Mouse (Mus musculus): ENCODE data around the gene Fam107b. TPM values are rescaled to one million over a fixed set of nuclear protein-coding genes. Genes with fewer than 3 reads are reported as not detected.

The Fam107b gene
- polyA plus RNA-seq, 1 experiment from 2014 or later = 27.0 TPM

DNA sequence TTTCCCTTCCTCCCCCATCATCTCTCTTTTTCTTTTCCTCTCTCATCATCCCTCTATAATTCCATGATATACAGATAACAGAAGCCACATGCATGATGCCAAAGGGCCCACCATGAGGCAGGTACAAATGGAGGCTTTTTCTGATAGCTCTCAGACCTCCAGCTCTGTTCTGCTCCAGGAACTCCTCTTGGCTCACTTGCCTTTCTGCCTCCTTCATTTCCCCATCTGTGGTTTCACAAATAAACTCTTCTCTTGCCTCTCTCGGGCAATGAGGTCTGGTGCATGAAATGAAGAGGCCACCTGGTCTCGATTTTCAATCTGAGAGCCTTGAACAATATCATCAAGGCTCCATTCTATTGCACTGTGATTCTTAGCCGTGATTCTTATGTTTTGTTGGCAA is 30.1 kb downstream of the Fam107b start:
- H3K4me1 ChIP-seq (ENCODE audit: control insufficient read depth, insufficient read depth, low read depth, low read length) = no peaks in the 10 kb centered on the region
- no peaks in the 10 kb centered on the region for H3K36me3 ChIP-seq (ENCODE audit: control insufficient read depth, insufficient read depth, low read length)
- no peaks in the 10 kb centered on the region for H3K27me3 ChIP-seq (replicated peaks; ENCODE audit: control insufficient read depth, insufficient read depth, low read length)
- 77% methylated on average over 3 of the region's 3 CpGs for WGBS
- H3K9me3 ChIP-seq (ENCODE audit: control insufficient read depth, low read length) = no peaks in the 10 kb centered on the region
- ATAC-seq = no peak
- no peak overlapping the region for H3K4me2 ChIP-seq (ENCODE audit: low read length)
- no peak overlapping the region for H3K9ac ChIP-seq (ENCODE audit: low read depth, low read length)
- H3K27ac ChIP-seq (ENCODE audit: low read depth, low read length) = no peak overlapping the region
- no peak overlapping the region for H3K4me3 ChIP-seq (ENCODE audit: low read length)

DNA sequence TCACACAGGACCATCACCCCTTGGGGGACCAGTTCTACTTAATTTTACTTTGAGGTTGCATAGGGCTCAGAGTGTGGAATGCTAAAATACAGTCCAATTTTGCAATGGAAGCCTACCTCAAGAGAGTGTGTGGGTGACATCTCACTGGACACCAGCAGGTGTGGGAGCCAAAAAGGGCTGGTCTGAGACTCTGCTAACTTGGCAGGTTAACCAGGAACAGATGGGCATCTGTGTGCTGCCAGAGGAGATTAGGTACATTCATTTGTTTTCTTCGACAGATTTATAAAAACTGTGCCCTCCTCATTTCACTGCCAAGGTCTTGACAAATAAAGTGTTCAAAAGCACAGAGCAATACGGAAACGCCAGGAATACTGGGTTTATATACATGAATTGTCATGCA is 32.3 kb downstream of the Fam107b start:
- Histone ChIP-seq H3K4me3 (ENCODE audit: low read length) (no peak overlapping the region), H3K36me3 (ENCODE audit: control insufficient read depth, insufficient read depth, low read length) (no peaks in the 10 kb centered on the region), H3K9me3 (ENCODE audit: control insufficient read depth, low read length) (no peaks in the 10 kb centered on the region), H3K27me3 (replicated peaks; ENCODE audit: control insufficient read depth, insufficient read depth, low read length) (no peaks in the 10 kb centered on the region), H3K4me2 (ENCODE audit: low read length) (no peak overlapping the region), H3K9ac (ENCODE audit: low read depth, low read length) (no peak overlapping the region), H3K27ac (ENCODE audit: low read depth, low read length) (no peak overlapping the region), H3K4me1 (ENCODE audit: control insufficient read depth, insufficient read depth, low read depth, low read length) (no peaks in the 10 kb centered on the region)
- WGBS = 82% methylated on average over 3 of the region's 3 CpGs
- ATAC-seq = no peak

DNA sequence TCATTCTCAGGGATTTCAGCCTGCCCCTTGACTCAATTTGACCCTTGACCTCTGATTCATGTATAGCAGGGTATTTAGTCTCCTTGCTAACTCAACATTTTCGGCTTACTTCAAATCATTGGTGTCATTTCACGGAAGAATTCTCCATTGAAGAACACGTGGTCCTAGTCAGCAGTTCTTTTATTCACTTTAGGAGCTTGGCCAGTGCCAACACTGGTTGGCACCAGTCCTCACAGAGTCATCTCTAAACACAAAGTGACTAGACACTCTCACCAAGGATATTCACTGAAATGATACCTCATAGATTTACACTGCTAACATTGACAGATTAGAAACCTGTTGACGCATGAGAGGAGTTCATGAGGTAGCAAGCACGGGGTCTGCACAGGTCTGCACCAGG is 32.9 kb downstream of the Fam107b start:
- H3K4me2 ChIP-seq (ENCODE audit: low read length) = no peak overlapping the region
- no peak overlapping the region for H3K4me3 ChIP-seq (ENCODE audit: low read length)
- no peak for ATAC-seq
- H3K27ac ChIP-seq (ENCODE audit: low read depth, low read length) = no peak overlapping the region
- H3K27me3 ChIP-seq (replicated peaks; ENCODE audit: control insufficient read depth, insufficient read depth, low read length) = no peaks in the 10 kb centered on the region
- no peaks in the 10 kb centered on the region for H3K4me1 ChIP-seq (ENCODE audit: control insufficient read depth, insufficient read depth, low read depth, low read length)
- H3K9ac ChIP-seq (ENCODE audit: low read depth, low read length) = no peak overlapping the region
- H3K36me3 ChIP-seq (ENCODE audit: control insufficient read depth, insufficient read depth, low read length) = no peaks in the 10 kb centered on the region
- 90% methylated on average over 5 of the region's 5 CpGs for WGBS
- no peaks in the 10 kb centered on the region for H3K9me3 ChIP-seq (ENCODE audit: control insufficient read depth, low read length)

DNA sequence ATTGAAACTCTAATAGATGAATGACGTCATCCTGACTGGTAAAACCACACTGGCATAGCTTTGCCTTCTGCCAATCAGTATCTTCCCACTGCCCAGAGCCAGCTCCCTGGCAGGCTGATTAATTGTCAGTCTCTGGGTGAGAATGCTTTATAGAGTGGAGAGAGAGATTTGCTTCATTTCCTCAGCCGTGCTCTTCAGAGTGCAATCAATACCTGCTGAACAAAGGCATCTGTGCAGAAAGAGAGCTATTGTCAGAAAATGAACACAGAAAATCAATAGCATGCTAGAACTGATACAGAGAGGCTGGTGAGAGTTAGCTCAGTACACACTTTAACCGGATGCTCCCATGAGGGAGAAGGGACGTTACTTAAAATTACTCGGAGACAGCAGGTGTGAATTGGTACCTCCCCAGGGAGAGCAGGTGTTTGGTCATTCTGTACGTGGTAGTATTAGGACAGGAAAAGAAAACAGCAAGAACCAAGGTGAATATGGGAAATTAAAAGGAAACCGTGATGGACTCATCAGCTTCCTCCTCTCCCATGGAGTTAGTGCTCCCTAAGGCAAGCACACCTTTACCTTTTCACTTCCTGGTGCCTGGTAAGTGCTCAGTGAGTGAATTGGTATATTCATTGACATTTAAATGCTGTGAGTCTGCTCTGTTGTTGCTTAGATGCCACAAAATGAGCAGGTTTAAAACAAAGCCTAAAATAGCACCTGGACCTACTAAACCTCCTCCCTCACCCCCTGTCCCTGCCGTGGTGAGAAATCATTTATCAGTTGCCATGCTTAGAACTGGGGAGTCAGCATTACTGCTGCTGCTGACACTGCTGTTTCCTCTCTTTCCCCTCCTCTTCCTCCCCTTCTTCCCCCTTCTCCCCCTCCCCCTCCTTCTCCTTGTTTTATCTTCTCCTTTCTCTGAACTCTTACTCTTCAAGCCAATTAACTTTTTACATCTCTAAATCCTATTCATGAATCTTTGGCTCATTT is 38.9 kb downstream of the Fam107b start:
- no peaks in the 10 kb centered on the region for H3K9me3 ChIP-seq (ENCODE audit: control insufficient read depth, low read length)
- H3K9ac ChIP-seq (ENCODE audit: low read depth, low read length) = no peak overlapping the region
- no peak overlapping the region for H3K4me3 ChIP-seq (ENCODE audit: low read length)
- no peaks in the 10 kb centered on the region for H3K27me3 ChIP-seq (replicated peaks; ENCODE audit: control insufficient read depth, insufficient read depth, low read length)
- WGBS = 38% methylated on average over 8 of the region's 8 CpGs
- H3K27ac ChIP-seq (ENCODE audit: low read depth, low read length) = peak overlapping the region; percentile 14; the same call in 1 of the 2 replicates
- ATAC-seq = peak; percentile 91
- no peaks in the 10 kb centered on the region; the same call in 1 of the 2 replicates for H3K4me1 ChIP-seq (ENCODE audit: control insufficient read depth, insufficient read depth, low read depth, low read length)
- H3K36me3 ChIP-seq (ENCODE audit: control insufficient read depth, insufficient read depth, low read length) = no peaks in the 10 kb centered on the region
- H3K4me2 ChIP-seq (ENCODE audit: low read length) = no peak overlapping the region

DNA sequence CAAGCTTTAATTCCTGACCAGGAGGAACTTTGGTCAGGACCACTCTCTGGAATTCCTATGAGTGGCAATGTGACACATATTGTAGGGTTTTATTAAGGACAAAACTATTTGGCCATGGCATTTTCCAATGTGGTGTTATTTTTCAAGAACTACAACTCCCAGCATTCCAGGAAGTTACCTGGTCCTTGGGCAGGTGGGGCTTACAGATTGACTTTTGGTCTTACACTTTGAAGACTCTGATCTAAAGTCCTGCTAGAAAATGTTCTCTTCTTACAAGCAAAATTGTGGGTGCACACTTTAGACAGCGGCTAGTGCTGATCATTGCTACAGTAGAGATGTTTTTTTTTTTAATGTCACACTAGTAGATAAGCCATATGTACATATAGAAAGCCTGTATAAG is 48.2 kb downstream of the Fam107b start:
- 94% methylated on average over 1 of the region's 1 CpGs for WGBS
- Histone ChIP-seq H3K4me2 (ENCODE audit: low read length) (no peak overlapping the region), H3K4me1 (ENCODE audit: control insufficient read depth, insufficient read depth, low read depth, low read length) (no peaks in the 10 kb centered on the region), H3K9me3 (ENCODE audit: control insufficient read depth, low read length) (no peaks in the 10 kb centered on the region), H3K36me3 (ENCODE audit: control insufficient read depth, insufficient read depth, low read length) (no peaks in the 10 kb centered on the region), H3K27ac (ENCODE audit: low read depth, low read length) (no peak overlapping the region), H3K4me3 (ENCODE audit: low read length) (no peak overlapping the region), H3K27me3 (replicated peaks; ENCODE audit: control insufficient read depth, insufficient read depth, low read length) (no peaks in the 10 kb centered on the region), H3K9ac (ENCODE audit: low read depth, low read length) (no peak overlapping the region)
- no peak for ATAC-seq

DNA sequence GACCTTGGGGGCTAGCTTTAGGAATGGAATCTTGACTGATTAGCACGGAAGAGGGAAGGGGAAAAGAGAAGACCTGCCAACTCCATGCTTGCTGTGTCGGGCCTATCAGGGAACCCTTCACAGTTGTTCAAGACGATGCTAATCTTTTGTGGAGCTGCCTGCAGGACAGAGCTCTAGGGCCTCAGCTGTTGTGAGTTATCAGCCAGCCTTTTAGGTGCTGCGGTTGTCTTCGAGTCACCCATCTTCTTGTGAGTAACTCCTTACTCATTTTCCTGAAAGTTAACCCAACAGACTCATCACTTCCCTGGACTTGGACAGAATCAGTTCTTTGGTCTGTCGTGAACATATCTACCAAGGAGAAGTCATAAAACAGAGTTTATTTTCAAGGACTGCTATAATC is 51.3 kb downstream of the Fam107b start:
- Histone ChIP-seq H3K36me3 (ENCODE audit: control insufficient read depth, insufficient read depth, low read length) (no peaks in the 10 kb centered on the region), H3K27ac (ENCODE audit: low read depth, low read length) (no peak overlapping the region), H3K27me3 (replicated peaks; ENCODE audit: control insufficient read depth, insufficient read depth, low read length) (no peaks in the 10 kb centered on the region), H3K4me2 (ENCODE audit: low read length) (no peak overlapping the region), H3K9me3 (ENCODE audit: control insufficient read depth, low read length) (no peaks in the 10 kb centered on the region), H3K4me3 (ENCODE audit: low read length) (no peak overlapping the region), H3K4me1 (ENCODE audit: control insufficient read depth, insufficient read depth, low read depth, low read length) (no peaks in the 10 kb centered on the region), H3K9ac (ENCODE audit: low read depth, low read length) (no peak overlapping the region)
- WGBS = 77% methylated on average over 6 of the region's 6 CpGs
- ATAC-seq = no peak

DNA sequence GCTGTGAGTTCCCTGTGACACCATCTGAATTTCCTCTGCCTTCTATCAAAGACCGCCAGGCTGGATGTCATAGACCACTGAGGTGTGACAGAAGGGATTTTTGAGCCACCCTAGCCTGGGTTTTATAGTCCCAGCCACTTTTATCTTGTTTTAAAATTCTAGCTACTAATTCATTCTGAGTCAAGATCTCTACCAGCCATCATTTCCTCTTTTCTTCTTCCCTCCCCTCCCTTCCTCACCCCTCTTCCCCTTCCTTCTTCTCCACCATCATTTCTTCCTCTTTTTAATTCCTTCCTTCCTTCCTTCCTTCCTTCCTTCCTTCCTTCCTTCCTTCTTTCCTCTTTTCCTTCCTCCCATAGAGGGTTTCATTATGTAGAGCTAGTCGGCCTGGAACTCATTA is 51.9 kb downstream of the Fam107b start:
- WGBS = 98% methylated on average over 2 of the region's 2 CpGs
- H3K9me3 ChIP-seq (ENCODE audit: control insufficient read depth, low read length) = no peaks in the 10 kb centered on the region
- no peak overlapping the region for H3K4me3 ChIP-seq (ENCODE audit: low read length)
- ATAC-seq = no peak
- no peak overlapping the region for H3K27ac ChIP-seq (ENCODE audit: low read depth, low read length)
- H3K4me1 ChIP-seq (ENCODE audit: control insufficient read depth, insufficient read depth, low read depth, low read length) = no peaks in the 10 kb centered on the region
- no peak overlapping the region for H3K9ac ChIP-seq (ENCODE audit: low read depth, low read length)
- no peaks in the 10 kb centered on the region for H3K27me3 ChIP-seq (replicated peaks; ENCODE audit: control insufficient read depth, insufficient read depth, low read length)
- no peaks in the 10 kb centered on the region for H3K36me3 ChIP-seq (ENCODE audit: control insufficient read depth, insufficient read depth, low read length)
- no peak overlapping the region for H3K4me2 ChIP-seq (ENCODE audit: low read length)

DNA sequence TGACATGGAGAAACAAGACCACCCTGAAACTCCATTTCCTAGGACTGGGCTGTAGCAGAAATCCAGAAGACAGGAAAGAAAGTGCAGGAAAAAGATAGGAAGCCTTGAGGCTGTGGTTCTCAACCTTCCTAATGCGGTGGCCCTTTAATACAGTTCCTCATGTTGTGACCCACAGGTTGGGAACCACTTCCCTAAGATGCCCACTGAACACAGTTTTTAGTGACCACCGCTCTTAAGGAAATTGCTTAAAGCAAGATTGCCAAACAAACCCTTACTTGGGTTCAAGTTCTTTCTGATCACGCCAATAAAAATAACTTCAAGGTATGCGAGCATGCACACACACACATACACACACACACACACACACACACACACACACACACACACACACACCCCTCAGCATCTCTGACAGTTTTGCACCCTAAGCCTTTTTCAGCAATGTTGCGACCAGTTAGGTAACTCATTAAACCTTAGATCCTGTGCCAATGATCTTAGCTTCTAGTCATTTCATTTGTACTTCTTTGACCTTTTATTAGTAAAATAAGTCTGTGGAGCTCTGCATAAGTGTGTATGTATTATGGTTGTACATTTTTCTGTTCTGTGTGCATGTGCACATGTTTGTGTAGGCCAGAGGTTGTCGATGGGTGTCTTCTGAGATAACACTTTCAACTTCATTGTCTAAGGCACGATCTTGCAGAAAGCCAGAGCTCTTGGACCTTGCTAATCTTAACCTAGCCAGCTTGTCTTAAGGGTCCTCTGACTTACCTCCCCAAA is 53.1 kb downstream of the Fam107b start:
- Histone ChIP-seq H3K4me2 (ENCODE audit: low read length) (no peak overlapping the region), H3K9ac (ENCODE audit: low read depth, low read length) (no peak overlapping the region), H3K4me1 (ENCODE audit: control insufficient read depth, insufficient read depth, low read depth, low read length) (no peaks in the 10 kb centered on the region), H3K36me3 (ENCODE audit: control insufficient read depth, insufficient read depth, low read length) (no peaks in the 10 kb centered on the region), H3K27me3 (replicated peaks; ENCODE audit: control insufficient read depth, insufficient read depth, low read length) (no peaks in the 10 kb centered on the region), H3K4me3 (ENCODE audit: low read length) (no peak overlapping the region), H3K9me3 (ENCODE audit: control insufficient read depth, low read length) (no peaks in the 10 kb centered on the region), H3K27ac (ENCODE audit: low read depth, low read length) (no peak overlapping the region)
- WGBS = 93% methylated on average over 7 of the region's 7 CpGs
- no peak for ATAC-seq

DNA sequence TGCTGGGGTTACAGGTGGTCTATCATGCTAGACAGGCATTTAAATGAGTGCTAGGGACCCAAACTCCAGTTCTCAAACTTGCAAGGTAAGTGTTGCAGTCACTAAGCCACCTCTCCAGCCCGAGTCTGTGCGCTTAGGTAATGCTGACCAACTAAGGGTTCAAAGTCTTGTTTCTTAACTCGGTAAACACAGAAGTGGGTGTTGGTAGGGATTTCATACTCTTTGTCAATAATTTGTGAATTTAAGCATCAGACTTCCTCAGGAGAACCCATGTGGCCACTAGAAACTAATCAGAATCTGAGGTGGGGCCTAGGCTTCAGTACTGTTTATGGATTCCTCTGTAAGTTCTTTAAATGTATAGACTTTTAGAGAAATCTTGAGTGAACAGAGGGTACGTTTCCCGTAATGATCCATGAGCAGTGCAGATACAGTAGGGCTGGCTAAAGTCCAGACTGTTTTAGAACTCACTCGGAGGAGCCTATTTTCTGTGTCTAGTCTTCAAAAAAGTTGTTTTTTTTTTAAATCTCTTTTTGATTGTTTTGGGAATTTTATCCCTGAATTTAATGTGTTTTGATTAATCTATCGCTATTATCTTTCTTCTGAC is 53.8 kb downstream of the Fam107b start:
- ATAC-seq = no peak
- Histone ChIP-seq H3K9ac (ENCODE audit: low read depth, low read length) (no peak overlapping the region), H3K36me3 (ENCODE audit: control insufficient read depth, insufficient read depth, low read length) (no peaks in the 10 kb centered on the region), H3K4me3 (ENCODE audit: low read length) (no peak overlapping the region), H3K27me3 (replicated peaks; ENCODE audit: control insufficient read depth, insufficient read depth, low read length) (no peaks in the 10 kb centered on the region), H3K4me2 (ENCODE audit: low read length) (no peak overlapping the region), H3K9me3 (ENCODE audit: control insufficient read depth, low read length) (no peaks in the 10 kb centered on the region), H3K27ac (ENCODE audit: low read depth, low read length) (no peak overlapping the region), H3K4me1 (ENCODE audit: control insufficient read depth, insufficient read depth, low read depth, low read length) (no peaks in the 10 kb centered on the region)
- 94% methylated on average over 7 of the region's 7 CpGs for WGBS
